Mouse (Mus musculus) CH12.LX (cell line): ENCODE results near the gene Gramd2. TPM values are rescaled to one million over a fixed set of nuclear protein-coding genes. Genes with fewer than 3 reads are reported as not detected.
"Not testable (repeated sequence)": the region's sequence is repeated elsewhere in the genome, so short reads cannot be mapped to it uniquely, and the experiment has no call there.

Source experiments
- DNase-seq: peaks from one replicate; pipeline ENCODE4 v3.0.0-alpha.2; 2013; ENCODE audit errors: extremely low read depth
- H3K27ac ChIP-seq: 2 replicates; pipeline ENCODE4 v1.5.1; 2012; ENCODE audit warnings: low read depth, mild to moderate bottlenecking, control low read depth, moderate library complexity; ENCODE audit not compliant: insufficient read depth
- H3K27me3 ChIP-seq: replicated peaks from 2 replicates; pipeline ENCODE3; 2012; ENCODE audit warnings: inconsistent platforms
- H3K36me3 ChIP-seq, 2 experiments: replicated peaks in 1 of 2; 2 replicates each; pipeline versions ENCODE3 to v1.6.1; 2012; ENCODE audit warnings: inconsistent platforms in 1 of 2, low read length in 1 of 2, mild to moderate bottlenecking in 1 of 2, mixed read lengths in 1 of 2, moderate library complexity in 1 of 2; ENCODE audit not compliant: control insufficient read depth in 1 of 2, insufficient read depth in 1 of 2
- H3K4me1 ChIP-seq, 2 experiments: 2 replicates each; pipeline ENCODE4 v1.6.1; 2012; ENCODE audit warnings: inconsistent platforms in 1 of 2, moderate library complexity in 1 of 2; ENCODE audit not compliant: insufficient read depth in 2 of 2, control insufficient read depth in 1 of 2
- H3K4me2 ChIP-seq: 2 replicates; pipeline ENCODE4 v1.6.1; 2012; ENCODE audit warnings: low read depth, mild to moderate bottlenecking, control low read depth; ENCODE audit not compliant: poor library complexity, insufficient read depth, severe bottlenecking
- H3K4me3 ChIP-seq, 3 experiments: fragments of 150-350 bp in 1 of 3; sonication (generic) in 1 of 3; replicated peaks in 1 of 3; 2 replicates each; pipeline versions ENCODE3 to v1.5.1; 2011 to 2012; ENCODE audit warnings: low read depth in 2 of 3, low read length in 2 of 3, mild to moderate bottlenecking in 2 of 3, moderate library complexity in 2 of 3, control low read depth in 1 of 3, improper control_type of control experiment in 1 of 3, inconsistent platforms in 1 of 3, mixed read lengths in 1 of 3; ENCODE audit not compliant: poor library complexity in 1 of 3
- H3K79me2 ChIP-seq: replicated peaks from 2 replicates; pipeline ENCODE4 v1.6.1; 2012; ENCODE audit warnings: mild to moderate bottlenecking, moderate library complexity; ENCODE audit not compliant: control insufficient read depth, poor library complexity, insufficient read depth, severe bottlenecking; ENCODE audit errors: extremely low read depth
- H3K9ac ChIP-seq: 2 replicates; pipeline ENCODE4 v1.6.1; 2012; ENCODE audit warnings: low read depth, mild to moderate bottlenecking, control low read depth, moderate library complexity; ENCODE audit not compliant: insufficient read depth
- H3K9me3 ChIP-seq: replicated peaks from 2 replicates; pipeline ENCODE3; 2012; ENCODE audit warnings: low read length, inconsistent platforms, mixed read lengths
- CTCF ChIP-seq, 2 experiments: IDR thresholded peaks in 1 of 2; conservative IDR thresholded peaks in 1 of 2; 2 replicates each; pipeline ENCODE4 v1.5.1; 2011 to 2012; ENCODE audit warnings: low read depth in 2 of 2, low read length in 2 of 2, improper control_type of control experiment in 1 of 2, inconsistent platforms in 1 of 2, mild to moderate bottlenecking in 1 of 2, moderate library complexity in 1 of 2
- MAX ChIP-seq: IDR thresholded peaks from 2 replicates; pipeline ENCODE4 v1.6.1; 2011; ENCODE audit warnings: low read length, improper control_type of control experiment
- MXI1 ChIP-seq: IDR thresholded peaks from 2 replicates; pipeline ENCODE4 v1.6.1; 2011; ENCODE audit warnings: mild to moderate bottlenecking, low read depth, low read length, improper control_type of control experiment
- MYC ChIP-seq: IDR thresholded peaks from 2 replicates; pipeline ENCODE4 v1.6.1; 2011; ENCODE audit warnings: low read depth, mild to moderate bottlenecking, improper control_type of control experiment, low read length
- NELFE ChIP-seq: IDR thresholded peaks from 2 replicates; pipeline ENCODE4 v1.6.1; 2011; ENCODE audit warnings: low read depth, low read length, improper control_type of control experiment
- NRF1 ChIP-seq: IDR thresholded peaks from 2 replicates; pipeline ENCODE4 v1.6.1; 2014; ENCODE audit warnings: low read depth, mild to moderate bottlenecking, inconsistent platforms, low read length, improper control_type of control experiment, moderate library complexity
- RAD21 ChIP-seq: IDR thresholded peaks from 2 replicates; pipeline ENCODE4 v1.6.1; 2011; ENCODE audit warnings: low read depth, mild to moderate bottlenecking, low read length, improper control_type of control experiment, moderate library complexity
- RCOR1 ChIP-seq: conservative IDR thresholded peaks from 2 replicates; pipeline ENCODE4 v1.6.1; 2012; ENCODE audit warnings: low read depth, mild to moderate bottlenecking, inconsistent platforms, low read length, improper control_type of control experiment
- SMC3 ChIP-seq: IDR thresholded peaks from 2 replicates; pipeline ENCODE4 v1.6.1; 2011; ENCODE audit warnings: low read depth, low read length, improper control_type of control experiment
- USF2 ChIP-seq: conservative IDR thresholded peaks from 2 replicates; pipeline ENCODE4 v1.6.1; 2011; ENCODE audit warnings: low read depth, low read length, improper control_type of control experiment
- dilution Hi-C: fragments of 300-500 bp; cut with MboI; formaldehyde crosslinking; loops from 2 replicates; pipeline ENCODE4 v1.14.3; 2020; ENCODE audit warnings: low sequenced_read_pairs; ENCODE audit not compliant: extremely low pct_unique_long_range_greater_than_20kb, extremely low pct_ligation_motif_present
- in situ Hi-C: fragments of 300-500 bp; cut with MboI; formaldehyde crosslinking; loops from 3 replicates; pipeline ENCODE4 v1.14.3; 2019; ENCODE audit warnings: low sequenced_read_pairs, low pct_ligation_motif_present, low pct_unique_long_range_greater_than_20kb, mixed read lengths
- polyA plus RNA-seq: library from polyadenylated mRNA; unstranded; fragments of >175 nt; gene quantifications from 2 replicates; pipeline ENCODE4 v1.2.1, GENCODE M21; 2012; ENCODE audit warnings: low read depth; ENCODE audit not compliant: insufficient read length
- total RNA-seq, 2 experiments: library from RNA; depleted of rRNA; stranded (reverse); fragments of 300-350 nt in 1 of 2; fragments of >200 nt in 1 of 2; gene quantifications; 2 replicates each; pipeline ENCODE4 v1.2.3; 2012 to 2014

The Gramd2 gene
- total and polyA plus RNA-seq, 3 experiments: 0.61 TPM; not detected in 2

DNA sequence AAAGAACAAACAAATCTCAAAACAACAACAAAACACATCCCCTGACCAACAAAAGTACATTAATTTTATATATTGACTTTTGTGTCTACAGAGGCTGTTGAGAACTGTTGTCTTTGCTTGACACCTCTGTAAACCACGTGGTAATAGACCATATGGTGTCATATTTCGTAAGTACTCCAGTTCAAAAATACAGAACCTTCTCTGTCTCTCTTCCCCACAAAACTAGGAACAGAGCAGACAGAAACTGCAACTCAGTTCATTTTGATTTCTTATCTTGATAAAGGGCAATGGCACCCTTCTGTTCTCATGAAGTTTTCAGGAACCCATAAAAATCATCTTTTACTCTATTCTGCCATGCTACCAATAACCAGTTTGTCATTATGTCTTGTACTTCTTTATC lies 75.3 kb downstream of the Gramd2 start:
- Histone ChIP-seq H3K9me3 (no peaks in the 10 kb centered on the region), H3K79me2 (peaks cover 2% of the 10 kb centered on the region; the same call in 1 of the 2 replicates), H3K27me3 (no peaks in the 10 kb centered on the region), H3K27ac (no peak overlapping the region), H3K4me2 (no peak overlapping the region), H3K9ac (no peak overlapping the region), H3K4me3 (no peak overlapping the region), H3K36me3 (no peaks in the 10 kb centered on the region), H3K4me1 (peaks cover 0 to 3% of the 10 kb centered on the region in 2 experiments; a peak in 1 of 4 replicates)
- dilution Hi-C loops (no loop called here), in situ Hi-C loops (no loop called here)
- TF ChIP-seq MYC: 0 out of 2 replicates have a peak, but pooled peaks have one; percentile 28
- TF ChIP-seq MAX: peak; percentile 81
- no peak for TF ChIP-seq SMC3
- no peak for TF ChIP-seq USF2
- no peak for DNase-seq

DNA sequence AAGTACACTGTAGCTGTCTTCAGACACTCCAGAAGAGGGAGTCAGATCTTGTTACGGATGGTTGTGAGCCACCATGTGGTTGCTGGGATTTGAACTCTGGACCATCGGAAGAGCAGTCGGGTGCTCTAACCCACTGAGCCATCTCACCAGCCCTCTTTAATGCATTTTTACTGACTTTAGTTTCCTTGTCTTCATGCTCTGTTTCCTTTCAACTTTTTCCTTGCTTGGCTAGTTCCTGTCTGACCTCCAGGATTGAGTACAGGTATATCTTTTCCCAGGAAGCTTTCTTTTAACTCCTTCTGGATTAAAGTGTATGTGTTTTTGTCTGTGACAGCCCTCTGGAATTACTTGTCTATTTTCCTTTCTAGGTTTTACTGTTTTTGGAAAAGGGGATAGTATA lies 77.1 kb downstream of the Gramd2 start:
- H3K36me3 ChIP-seq, H3K9ac ChIP-seq, H3K4me1 ChIP-seq, H3K4me2 ChIP-seq, in situ Hi-C loops, H3K9me3 ChIP-seq, H3K27ac ChIP-seq, H3K4me3 ChIP-seq, dilution Hi-C loops, H3K79me2 ChIP-seq, H3K27me3 ChIP-seq, DNase-seq: not testable (repeated sequence)

DNA sequence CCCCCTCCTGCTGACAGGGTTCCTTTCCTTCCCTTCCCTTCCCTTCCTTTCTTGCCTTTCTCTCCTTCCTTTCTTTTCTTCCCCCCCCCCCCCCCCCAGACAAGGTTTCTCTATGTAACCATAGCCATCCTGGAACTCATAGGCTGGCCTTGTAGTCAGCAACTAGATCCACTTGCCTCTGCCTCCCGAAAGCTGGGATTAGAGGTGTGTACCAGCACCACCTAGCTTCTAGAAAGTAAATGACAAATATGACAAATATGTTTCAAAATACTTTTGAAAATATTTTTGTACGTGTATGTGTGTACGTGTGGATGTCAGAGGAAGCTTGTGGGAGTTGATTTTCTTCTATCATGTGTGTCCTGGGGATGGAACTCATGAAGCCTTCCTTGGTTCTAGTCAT lies 80.6 kb downstream of the Gramd2 start:
- no peak overlapping the region; the same call in 1 of the 2 replicates for H3K4me2 ChIP-seq
- no peaks in the 10 kb centered on the region for H3K36me3 ChIP-seq
- no peaks in the 10 kb centered on the region for H3K9me3 ChIP-seq
- TF ChIP-seq CTCF (conservative IDR thresholded peaks at IDR 0.05 in 1 of 2, IDR thresholded peaks at IDR 0.05 in 1 of 2; ENCODE audit: low read depth in 2 of 2, low read length in 2 of 2): peak in 1 of 2 experiments; percentile 66; a peak in 2 of 4 replicates
- no peak for TF ChIP-seq NRF1
- TF ChIP-seq SMC3: peak; percentile 50
- peak; percentile 59 for TF ChIP-seq RAD21
- no peak for TF ChIP-seq RCOR1
- TF ChIP-seq NELFE: no peak
- TF ChIP-seq MXI1: no peak
- DNase-seq: peak; percentile 12
- H3K9ac ChIP-seq: no peak overlapping the region
- H3K27me3 ChIP-seq: no peaks in the 10 kb centered on the region
- dilution Hi-C loops (no loop called here), in situ Hi-C loops (no loop called here)
- no peak overlapping the region for H3K27ac ChIP-seq
- no peaks in the 10 kb centered on the region; the same call in 1 of the 2 replicates for H3K79me2 ChIP-seq
- H3K4me3 ChIP-seq: no peak overlapping the region
- no peaks in the 10 kb centered on the region for H3K4me1 ChIP-seq
